Mouse (Mus musculus) urinary bladder, postnatal 10 days (tissue): ENCODE results near the gene Gm10203.
"Not testable (repeated sequence)": the region's sequence is repeated elsewhere in the genome, so short reads cannot be mapped to it uniquely, and the experiment has no call there.

Experiments used
- DNase-seq: peaks from one replicate; pipeline ENCODE4 v3.0.0; 2022; ENCODE audit warnings: low spot score

Gm10203 gene

DNA sequence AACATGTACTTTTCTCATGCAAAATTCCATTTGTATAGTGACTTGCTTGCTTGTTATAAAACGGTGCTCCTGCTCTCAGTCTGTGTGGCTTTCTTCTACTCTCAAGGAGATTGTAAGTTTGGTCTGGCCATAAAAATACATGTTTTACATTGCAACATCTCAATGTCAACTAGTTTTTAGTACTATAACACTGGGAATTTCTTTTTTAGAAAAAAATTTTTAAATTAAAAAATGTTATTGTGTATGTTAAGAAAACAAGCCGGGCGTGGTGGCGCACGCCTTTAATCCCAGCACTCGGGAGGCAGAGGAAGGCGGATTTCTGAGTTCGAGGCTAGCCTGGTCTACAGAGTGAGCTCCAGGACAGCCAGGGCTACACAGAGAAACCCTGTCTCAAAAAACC is at the start of gene Gm10203:
TSS of gene Gm10203 (plus strand) at position 301 of the 400 bp plus-strand sequence.
- not testable (repeated sequence) for DNase-seq

DNA sequence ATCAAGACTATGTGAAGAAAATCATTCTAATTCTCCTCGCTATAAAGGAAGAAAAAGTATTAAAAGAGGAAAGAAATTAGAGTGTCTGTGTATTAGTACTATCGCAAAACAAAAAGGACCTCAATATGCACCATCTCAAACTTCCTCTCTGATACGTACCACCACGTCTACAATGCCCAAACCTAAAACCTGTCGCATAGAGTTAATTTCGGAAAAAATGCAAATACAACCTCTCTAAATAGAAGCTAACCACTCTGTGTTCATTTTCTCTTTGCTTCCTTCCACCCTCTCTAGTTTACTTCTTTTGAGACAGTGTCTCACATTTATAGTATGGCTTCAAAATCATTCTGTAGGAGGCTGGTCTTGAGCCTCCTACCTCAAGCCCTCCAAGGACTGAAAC is 37.6 kb upstream of the Gm10203 start:
- DNase-seq = no peak

DNA sequence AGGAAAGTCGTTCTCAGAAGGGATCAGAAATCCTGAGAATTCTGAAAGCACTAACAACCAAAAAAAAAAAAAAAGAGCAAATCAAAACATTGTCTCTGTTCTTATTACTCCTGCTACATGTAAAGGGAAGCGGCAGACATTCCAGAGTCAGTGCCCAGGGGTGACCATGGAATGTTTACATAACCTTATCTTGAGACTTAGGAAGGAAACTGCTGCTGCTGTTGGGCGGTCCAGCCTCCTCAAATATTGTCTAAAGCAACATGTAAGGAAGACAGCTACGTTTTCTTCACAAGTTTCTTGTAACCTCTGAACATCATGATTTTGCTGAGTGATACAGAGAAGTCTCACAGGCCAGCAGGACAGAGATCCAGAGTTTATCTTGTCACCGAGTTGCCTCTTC is 36.5 kb upstream of the Gm10203 start:
- no peak for DNase-seq

DNA sequence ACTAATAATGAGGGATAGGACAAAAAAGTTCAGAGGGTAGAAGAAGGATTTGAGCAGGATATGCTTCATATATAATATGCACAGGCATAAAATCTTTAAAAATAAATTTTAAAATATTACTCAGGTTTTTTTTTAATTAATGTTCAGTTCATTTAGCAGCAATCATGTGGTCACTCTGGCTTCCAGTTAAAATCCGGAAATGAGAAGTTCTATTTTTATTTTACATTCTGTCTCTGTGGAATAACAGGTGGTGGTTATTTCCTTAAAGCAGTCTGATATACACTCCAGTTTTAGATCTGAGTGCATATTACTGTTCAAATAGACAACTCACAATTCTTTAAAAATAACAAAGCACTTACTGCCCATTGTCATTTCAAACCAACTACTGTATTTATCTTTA is 35.4 kb upstream of the Gm10203 start:
- no peak for DNase-seq

DNA sequence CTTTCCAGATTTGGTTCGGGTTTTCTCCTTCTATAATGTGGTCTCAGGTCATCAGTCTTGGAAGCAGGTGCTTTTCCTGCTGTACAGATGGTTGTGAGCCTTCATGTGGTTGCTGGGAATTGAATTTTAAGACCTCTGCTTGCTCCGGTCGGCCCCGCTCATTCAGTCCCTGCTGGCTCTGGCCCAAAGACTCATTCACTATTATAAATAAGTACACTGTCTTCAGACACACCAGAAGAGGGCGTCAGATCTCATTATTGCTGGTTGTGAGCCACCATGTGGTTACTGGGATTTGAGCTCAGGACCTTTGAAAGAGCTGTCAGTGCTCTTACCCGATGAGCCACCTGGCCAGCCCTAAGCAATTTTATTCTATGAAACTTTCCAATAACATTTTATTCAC is 34.6 kb upstream of the Gm10203 start:
- no peak for DNase-seq

DNA sequence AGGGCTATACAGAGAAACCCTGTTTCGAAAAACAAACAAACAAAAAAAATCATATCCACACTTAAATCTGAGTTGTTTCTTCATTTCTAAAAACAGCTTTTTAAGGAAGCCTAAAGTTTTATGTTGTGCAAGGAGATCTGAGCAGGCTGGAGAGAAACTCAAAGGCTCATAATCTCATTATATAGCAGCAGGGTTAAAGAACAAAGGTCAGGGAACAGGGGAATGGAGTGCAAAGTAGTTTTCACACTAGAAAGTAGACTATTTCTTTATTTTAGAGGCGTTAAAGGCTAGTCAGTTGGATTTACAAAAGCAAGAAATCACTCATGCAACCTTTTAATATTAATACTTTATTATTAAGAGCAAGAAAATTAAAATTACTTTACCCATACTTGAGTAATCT is 33.7 kb upstream of the Gm10203 start:
- DNase-seq = no peak

DNA sequence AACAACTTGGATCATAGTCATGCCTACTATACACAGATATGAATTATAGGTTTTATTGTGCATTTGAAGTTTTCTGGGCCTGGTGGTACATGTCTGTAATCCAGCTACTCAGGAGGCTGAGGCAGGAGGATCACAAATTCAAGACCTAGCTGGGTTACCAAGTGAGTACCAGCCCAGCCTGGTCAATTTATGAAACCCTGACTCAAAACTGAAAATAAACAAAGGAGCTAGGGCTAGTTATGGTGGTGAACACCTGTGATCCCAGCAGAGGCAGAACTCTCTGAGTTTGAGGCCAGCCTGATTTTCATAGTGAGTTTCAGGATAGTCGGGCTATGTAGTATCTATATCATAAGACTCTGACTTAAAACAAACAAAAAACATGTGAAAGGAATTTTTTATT is 32.7 kb upstream of the Gm10203 start:
- DNase-seq = no peak

DNA sequence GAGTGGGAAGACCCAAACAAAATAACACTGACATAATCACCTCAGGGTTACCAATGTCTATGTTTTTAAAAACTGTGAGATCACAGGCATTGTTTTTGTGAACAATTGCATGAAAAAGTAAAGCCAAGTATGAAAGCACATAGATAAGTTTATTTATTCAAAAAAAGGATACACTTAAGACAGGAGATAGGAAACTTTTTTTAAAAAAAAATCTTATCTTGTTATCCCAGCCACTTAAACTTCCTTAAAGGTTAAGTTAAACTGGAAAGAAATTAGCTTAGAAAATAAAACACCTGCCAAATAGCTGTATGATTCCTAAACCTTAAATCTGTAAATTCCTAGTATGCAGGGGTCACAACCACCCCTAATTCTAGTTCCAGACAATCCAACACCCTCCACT is 31.0 kb upstream of the Gm10203 start:
- DNase-seq = no peak

DNA sequence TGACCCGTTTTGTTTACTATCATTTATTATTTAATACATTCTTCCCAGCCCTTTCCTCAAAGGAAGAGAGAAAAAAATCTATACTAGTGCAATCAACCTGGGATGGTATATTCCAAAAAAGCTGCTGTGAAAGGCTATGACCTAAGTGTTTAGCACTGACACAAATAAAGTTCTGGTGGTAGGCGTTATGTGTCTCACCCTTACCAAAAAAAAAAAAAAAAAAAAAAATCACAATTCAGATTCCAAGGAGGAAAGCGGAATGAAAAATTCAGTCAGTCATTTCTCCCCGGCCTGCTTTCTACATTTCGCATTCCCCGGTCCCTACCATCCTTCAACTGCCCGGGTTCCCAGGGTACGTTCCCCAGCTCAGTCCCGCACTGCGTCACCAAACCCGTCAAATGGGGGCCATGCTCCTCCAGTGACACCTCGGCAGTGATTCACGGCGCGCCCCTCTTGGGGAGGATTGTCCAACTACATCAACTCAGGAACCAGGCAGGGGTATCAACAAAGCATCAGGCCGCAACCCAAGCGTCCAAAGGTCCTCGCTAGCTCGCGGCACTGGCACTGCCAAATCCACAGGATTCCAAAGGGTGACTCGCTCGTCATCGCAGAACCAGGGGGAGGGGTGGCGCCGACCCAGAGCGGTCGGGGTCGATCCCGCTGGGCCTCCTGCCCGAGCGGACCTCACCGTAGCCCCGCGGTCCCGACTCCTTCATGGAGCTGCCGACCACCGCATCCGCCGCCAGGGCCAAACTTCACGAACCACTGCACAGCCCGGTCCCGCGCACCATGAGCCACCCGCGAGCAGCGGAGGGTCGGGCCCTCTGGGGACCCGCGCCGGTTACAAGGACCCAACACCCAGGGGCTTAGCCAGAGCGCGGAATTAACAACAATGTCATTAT is 29.5 kb upstream of the Gm10203 start:
- peak; percentile 18 for DNase-seq

DNA sequence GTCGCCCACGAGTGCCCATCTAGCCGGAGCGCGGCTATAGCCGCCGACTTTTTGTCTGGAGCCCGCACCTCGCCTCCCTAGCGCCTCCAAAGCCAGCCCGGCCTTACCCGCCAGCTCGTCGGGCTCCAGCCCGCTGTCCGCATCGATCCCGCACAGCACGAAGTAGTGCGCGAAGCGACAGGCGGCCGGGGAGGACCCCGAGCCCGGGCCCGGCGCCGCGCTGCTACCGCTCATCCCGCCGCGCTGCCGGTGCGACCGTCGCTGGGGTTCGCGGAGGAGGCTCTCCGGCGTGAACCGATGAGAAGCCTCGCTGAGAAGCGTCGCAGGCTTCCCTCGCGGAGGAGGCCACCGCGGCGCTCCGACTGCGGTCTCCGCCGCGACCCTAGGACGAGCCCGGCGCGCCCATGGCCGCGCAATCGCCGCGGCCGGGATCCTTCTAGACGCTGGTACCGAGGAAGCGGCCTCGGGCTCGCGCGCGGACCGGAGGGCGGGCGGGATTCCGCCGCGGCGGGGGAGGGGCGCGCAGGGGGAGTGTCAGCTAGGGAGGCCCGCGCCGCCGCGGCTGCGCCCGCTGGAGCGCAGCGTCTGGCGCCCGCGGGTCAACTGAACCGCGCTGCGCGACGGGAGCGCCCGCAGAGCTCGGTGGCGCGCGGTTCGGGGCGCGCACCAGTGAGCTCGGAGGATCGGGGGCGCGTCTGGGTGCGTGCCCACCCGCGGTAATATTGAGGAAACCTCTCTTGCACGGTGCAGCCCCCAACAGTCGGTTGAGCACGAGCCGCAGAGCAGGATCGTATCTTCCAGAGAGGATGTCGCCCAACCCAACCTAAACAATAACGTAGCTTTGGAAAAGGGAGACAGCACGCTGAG is 28.7 kb upstream of the Gm10203 start, which contains the start of gene Dennd5b:
TSS of gene Dennd5b (minus strand) at position 605 of the 867 bp plus-strand sequence.
- DNase-seq = peak; percentile 24

DNA sequence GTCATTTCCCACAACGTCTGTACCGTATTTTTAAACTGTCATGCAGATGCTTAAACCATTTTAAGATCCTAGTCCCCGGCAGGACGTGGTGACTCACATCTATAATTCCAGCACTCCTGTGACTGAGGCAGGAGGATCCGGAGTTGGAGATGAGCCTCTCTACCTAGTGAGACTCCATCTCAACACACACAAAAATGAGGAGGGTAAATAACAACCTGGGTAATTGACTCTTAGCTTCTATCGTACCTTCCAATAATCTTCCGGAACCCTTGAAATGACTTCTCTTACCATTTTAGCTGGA is 28.1 kb upstream of the Gm10203 start:
- no peak for DNase-seq

DNA sequence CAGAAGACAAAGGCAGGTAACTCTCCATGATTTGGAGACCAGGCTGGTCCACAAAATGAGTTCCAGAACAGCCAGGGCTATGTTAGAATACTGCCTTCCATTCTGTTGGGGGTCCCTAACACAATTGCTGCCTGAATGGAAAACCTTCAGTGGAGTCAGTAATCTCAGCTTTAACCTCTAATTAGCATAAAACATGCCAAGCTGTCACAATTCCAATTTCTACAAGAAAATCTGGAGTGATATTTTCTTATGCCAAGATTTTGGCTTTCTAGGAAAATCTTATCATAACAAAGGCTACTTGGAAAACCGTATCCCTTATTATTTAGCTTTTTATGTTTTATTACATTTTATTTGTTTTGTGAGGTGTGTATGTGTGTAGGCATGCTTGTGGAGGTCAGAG is 26.5 kb upstream of the Gm10203 start:
- DNase-seq = no peak

DNA sequence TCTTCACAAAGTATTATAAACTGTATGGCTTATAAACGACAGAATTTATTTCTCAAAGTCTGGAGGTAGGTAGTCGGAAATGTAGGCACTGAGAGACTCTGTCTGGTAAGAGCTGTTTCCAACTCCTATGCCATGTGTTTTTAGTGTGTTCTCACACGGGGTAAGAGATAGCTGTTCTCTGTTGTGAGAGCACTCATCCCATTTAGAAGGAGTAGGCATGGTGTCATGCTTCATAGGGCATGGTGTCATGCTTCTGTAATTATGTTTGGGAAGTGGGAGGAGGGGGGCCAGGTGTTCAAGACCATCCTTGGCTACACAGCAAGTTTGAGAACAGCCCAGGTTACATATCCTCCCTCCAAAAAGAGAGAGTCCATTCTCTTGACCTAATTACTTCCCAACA is 22.4 kb upstream of the Gm10203 start:
- DNase-seq = no peak

DNA sequence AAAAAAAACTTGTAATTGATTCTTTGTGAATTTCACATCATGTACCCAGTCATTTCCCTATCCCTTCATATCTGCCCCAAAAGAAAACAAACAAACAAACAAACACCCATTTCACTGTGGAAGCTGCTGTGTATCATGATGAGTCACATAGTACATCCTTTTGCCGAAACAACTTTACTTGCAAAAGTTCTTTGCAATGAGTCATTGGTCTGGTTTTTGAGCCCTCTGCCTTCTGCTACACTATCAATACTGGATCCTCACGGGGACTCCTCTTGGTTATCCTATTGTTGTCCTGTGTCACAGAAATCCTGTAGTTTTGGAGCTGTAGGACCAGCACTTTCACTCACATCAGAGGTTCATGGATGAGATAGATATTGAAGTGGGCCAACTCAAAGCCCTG is 21.1 kb upstream of the Gm10203 start:
- DNase-seq = no peak

DNA sequence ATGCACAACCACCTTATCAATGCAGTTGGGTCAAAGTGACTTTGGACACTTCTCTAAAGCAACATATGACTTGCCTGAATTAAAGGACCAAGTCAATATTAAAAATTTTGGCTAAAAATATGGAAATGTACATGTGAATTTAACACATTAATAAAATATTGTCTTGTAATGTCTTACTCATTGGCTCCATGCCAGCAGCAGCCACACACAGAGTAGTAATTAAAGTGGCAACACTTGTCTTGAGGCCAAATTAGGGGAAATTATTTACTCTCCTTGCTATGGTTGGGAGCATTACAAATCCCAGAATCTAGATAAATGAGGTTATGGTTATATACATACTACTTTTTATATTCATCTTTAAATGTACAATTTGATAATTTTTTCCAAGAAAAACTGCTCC is 13.0 kb upstream of the Gm10203 start:
- no peak for DNase-seq

DNA sequence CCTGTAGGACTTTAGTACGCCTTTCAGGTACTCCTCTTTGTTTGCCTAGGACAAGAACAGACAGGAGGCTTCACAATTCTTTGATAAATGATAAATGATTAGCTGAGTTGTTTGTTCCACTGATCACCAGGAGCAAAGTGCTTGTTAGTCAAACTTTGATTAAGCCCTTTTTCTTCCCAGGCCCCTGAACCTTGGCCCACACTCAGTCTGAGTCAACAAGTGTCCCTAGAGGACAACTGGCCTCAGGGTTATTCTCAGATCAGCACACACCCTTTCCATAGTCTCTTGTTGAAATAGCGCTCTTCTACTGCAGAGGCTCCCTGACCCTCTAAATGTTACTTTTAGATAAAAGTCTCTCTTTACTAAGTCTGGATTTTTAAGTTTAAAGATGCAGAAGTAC is 11.0 kb upstream of the Gm10203 start:
- DNase-seq = no peak

DNA sequence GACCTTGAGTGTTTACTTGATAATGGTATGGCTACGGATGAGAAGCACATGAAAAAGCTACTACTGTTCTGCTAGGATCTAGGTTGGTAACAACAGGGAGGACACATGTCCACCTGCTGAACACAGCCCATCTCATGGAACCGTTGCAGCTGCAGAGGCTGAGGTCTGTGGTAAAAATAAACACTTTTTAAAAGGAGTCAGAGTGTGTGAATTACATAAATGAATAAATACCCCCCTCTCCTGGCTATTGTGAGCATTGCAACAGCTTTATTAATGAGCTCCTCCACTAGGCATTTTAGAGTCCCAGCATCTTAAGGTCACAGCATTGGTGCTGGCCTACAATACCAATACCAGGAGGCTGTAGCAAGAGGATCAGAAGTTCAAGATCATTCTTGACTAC is 10.1 kb upstream of the Gm10203 start:
- DNase-seq = no peak

DNA sequence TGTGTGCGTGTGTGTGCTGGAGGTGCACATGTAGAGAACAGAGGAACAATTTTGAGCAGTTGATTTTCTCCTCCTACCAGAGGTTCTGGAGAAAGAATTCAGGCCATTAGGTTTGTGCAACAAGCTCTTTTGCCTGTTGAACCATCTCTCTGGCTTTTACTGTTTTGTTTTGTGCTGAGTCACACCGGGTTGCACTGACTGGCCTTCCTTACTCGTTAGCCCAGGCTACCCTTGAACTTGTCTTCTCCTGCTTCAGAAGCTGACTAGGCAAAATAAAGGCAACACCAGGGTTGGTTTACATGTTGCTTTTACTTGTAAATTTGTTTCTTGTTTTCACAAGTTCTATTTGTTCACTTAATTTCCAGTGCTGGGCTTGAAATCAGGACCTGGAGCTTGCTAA is 6.9 kb upstream of the Gm10203 start:
- DNase-seq = no peak

DNA sequence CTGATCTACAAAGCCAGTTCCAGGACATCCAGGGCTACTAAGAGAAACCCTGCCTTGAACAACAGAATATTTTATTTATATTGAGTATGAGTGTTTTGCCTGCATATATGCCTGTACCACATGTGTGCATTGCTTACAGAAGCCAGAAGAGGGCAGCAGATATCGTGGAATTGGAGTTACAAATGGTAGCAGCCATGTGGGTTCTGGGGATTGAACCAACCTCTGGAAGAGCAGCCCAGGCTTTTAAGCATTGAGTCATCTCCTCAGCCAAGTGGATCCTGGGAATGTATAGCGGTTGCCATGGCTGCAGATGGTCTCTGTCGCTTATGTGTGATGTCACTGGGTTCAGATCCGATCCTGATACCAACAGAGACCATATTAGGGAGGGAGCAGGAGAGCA is 3.3 kb upstream of the Gm10203 start:
- DNase-seq = no peak

DNA sequence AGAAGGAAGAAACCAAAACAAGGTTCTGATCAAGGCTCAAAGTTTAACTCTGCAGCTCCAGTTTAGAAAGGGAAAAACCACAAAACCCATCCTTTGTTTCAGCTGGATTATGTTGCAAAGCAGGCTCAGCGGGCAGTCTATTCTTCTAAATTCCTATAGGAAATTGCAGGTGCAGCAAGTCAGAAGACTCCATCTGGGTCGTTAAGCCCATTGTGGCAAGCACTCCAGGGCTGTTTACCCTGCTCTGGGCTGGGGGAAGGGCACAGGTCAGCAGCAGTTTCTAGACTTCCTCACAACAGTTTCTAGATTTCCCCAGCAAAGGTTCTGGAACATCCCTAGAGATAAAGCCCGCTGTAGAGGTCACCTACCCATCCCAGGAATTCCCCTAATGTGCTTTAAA is 1.1 kb downstream of the Gm10203 start:
- no peak for DNase-seq

DNA sequence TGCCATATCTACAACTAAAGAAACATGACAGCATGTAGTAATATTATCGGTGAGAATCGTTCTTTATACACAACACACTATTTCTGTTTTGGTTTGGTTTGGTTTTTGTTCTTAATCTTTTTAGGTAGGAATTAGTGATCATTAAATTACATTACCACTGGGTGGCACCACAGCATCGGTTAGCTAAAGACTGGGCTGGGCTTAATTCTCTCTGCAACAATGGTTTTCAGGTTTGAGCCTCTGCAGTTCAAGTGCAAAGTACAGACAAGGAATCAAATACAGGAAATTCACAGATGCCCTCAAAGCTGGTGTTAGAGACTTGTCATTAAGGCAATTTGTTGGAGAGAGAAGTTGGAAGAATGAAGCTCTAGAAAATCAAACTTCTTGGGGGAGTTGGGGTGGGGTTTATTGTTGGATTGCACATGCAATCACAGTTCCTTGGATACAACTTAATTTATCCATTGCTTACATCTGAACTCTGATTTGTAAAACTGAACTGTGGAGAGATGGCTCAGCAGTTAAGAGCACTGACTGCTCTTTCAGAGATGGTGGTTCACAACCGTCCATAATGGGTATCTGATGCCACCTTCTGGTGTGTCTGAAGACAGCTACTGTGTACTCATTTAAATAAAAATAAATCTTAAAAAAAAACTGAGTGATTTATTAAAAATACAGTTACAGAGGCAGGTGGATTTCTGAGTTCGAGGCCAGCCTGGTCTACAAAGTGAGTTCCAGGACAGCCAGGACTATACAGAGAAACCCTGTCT is 2.5 kb downstream of the Gm10203 start:
- DNase-seq = no peak

DNA sequence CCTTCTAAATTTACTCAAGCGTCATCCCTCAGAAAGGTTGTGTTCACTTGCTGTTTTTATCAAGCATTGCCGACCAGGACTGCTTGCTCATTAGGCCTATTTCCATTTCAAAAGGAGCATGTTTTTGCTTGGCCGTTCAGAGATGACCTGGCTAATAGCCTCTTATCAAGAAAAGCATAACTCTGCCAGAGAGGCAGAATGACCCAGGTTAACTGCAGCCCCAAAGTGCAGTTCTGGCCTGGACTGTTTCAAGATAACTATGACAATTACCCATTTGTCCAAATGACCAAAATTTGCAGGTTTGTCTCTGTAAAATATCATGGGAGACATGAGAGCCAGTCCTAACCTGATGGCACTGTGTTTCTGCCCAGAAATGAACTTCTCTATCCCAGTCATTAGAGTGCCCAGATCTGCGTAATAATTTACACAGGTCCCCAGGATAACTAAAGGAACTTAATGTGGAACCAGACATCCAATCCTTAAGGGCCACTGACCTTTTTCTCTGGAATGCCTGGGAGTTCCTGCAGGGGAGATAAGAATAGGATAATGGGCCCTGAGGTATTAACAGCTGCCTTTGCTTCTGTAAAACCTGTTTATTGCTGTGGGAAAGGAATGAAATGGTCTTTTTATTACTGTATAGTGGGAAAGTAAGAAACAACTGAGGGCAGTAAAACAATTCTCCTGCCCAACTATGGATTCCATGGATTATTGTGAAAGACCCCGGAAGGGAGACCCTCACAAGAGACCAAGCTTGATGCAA is 4.6 kb downstream of the Gm10203 start:
- no peak for DNase-seq
